Mouse (Mus musculus) CD8-positive naive resting alpha-beta T cell, adult 57 days (primary cell): Measurements from ENCODE around the gene Frem3. TPM values are rescaled to one million over a fixed set of nuclear protein-coding genes. Genes with fewer than 3 reads are reported as not detected.

ENCODE experiments used
- total RNA-seq: library from RNA; stranded (reverse); gene quantifications from one replicate; pipeline ENCODE4 v1.2.4, GENCODE M21; 2023

Frem3 gene
- total RNA-seq: not detected

DNA sequence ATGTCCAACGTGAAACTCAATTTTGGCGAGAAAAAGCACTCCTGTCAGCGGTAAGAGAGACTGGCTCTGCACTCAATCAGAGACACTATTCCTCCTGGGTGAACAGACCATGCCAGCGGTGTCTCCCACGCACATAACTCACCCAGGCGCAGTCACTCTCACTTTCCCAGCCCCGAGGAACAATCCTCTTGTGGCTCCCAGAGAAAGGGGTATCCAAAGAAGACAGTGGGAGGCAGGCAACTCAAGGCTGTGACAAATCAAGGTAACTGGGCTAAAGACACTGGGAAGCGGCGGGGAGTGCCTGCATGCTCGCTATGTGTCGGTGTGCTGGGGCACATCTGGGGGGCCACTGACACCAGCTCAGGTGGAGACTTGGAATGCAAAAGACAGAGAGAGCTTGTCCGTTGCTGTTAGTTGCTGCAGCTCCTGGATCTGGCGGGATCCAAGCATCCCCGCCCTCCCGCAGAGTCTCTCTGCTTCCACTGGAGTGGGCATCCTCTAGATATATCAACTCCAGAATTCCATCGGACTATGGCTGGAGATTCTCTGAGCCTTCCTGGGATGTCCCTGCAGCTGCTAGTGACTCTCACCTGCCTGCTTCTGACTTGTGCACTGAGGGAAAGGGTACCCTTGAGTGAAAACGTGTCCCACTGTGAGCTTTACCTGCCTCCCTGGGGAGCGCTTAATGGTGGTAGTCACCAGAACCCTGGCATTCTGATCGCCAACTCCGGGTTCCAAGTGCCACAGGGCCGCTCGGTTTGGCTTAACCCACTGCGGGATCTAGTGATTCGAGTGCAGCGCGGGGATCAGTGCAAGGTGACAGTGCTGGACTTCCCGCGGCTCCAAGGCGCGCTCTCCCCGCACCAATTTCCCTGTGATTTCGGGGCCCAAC, at the start of gene Frem3:
Gene Frem3, plus strand, starts transcription at position 532 of the 892 bp plus-strand sequence.

DNA sequence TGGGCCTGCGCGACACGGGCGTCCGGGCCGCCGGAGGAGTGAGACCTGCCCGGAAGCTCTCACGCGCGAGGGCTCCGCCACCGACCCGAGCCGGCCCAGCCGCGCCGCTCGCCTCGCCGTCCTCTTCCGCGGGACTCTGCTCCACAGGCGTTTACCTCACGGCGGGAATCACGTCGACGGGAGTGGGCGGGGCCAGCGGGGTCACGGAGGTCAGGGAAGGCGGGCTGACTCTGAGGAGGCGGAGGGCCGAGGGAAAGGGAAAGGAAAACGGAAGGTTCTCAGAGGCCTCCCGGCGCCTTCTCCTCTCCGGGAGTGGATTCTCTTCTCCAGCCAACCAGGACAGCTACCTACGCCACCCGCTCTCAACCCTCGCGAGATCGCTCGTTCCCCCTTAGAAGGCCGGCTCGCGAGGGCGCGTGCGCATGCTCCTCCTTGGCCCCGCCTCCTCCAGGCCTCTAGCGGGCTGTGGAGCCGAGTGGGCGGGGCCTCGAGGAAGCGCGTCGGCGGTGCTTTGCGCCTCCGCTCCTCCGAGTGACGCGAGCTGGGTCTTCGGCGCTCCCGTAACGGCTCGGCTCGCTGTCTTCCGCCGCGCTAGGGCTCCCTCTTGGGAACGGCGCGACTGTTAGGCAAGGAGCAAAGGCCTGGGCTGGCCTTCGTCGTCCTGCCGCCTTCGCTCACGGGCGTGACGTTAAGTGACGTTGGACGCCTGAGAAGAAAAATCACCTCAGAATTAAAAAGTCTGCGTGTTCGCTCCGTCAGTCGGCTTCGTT, 128.5 kb downstream of the Frem3 start, which contains the start of gene Smarca5:
Gene Smarca5, minus strand, starts transcription at position 343 of the 770 bp plus-strand sequence.

Other genes starting within 250 kb of the Frem3 start
- gene Gypa, start 117.3 kb upstream of the Frem3 start, total RNA-seq: 0.64 TPM
- gene Smarca5, start 128.4 kb downstream of the Frem3 start, total RNA-seq: 146 TPM